Mouse (Mus musculus): Measurements from ENCODE around the gene Usp43. TPM values are rescaled to one million over a fixed set of nuclear protein-coding genes. Genes with fewer than 3 reads are reported as not detected.

Gene Usp43
- polyA plus RNA-seq, 1 experiment from 2014 or later, result 0.60 TPM

DNA sequence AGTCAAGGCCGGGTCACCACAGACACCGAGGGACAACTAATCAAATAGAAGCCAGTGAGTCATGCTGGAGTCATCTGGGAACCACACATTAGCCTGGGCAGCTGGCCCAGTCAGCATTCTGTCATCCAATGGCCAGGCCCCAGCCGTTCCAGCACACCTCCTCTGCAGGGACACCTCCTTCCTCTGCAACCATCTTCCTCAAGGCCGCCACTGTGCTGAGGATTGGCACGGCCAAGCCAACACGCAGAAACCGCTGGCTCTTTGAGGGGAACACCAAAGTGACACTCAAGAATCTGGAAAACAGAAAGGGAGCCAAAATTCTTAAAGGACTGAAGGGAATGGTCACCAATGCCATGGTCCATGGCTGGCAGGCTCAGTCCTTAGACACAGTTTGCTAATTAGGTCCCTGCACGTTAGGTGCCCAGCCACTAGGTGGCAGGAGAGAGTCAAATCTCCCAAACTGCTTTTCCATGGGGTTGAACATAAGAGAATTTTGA, 24.8 kb downstream of the Usp43 start:
- Histone ChIP-seq H3K27ac (ENCODE audit: poor library complexity, severe bottlenecking) (peak overlapping the region; percentile 44; the same call in 1 of the 2 replicates), H3K9me3 (replicated peaks) (no peaks in the 10 kb centered on the region), H3K9ac (no peak overlapping the region), H3K4me2 (no peak overlapping the region; the same call in 1 of the 2 replicates), H3K36me3 (no peaks in the 10 kb centered on the region), H3K27me3 (replicated peaks) (no peaks in the 10 kb centered on the region), H3K4me1 (replicated peaks) (peaks cover 7% of the 10 kb centered on the region), H3K4me3 (no peak overlapping the region)
- peak; percentile 75 for ATAC-seq (ENCODE audit: insufficient number of reproducible peaks, low FRiP score)
- WGBS, result 36% methylated on average over 8 of the region's 8 CpGs

DNA sequence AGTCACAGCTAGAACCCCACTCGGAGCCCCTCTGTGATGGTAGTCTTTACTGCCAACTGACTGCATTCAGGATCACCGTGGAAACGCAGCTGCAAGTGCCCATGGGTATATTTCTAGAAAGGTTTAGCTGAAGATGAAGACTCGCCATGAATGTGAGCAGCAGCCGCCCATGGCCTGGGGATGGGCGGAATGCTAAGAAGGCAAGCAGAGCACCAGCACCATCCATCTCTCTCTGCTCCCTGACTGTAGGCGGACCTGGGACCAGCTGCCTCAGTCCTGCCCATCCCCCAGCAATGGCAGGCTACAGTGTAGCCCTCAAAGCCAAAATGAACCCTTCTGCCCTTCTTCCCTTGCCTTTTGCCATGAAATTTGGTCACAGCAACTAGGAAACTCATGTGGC, 26.3 kb downstream of the Usp43 start:
- Histone ChIP-seq H3K4me2 (no peak overlapping the region), H3K4me3 (no peak overlapping the region), H3K9me3 (replicated peaks) (no peaks in the 10 kb centered on the region), H3K27ac (ENCODE audit: poor library complexity, severe bottlenecking) (no peak overlapping the region), H3K27me3 (replicated peaks) (no peaks in the 10 kb centered on the region), H3K4me1 (replicated peaks) (peaks cover 7% of the 10 kb centered on the region), H3K36me3 (no peaks in the 10 kb centered on the region), H3K9ac (no peak overlapping the region)
- ATAC-seq (ENCODE audit: insufficient number of reproducible peaks, low FRiP score), result no peak
- 77% methylated on average over 7 of the region's 7 CpGs for WGBS

DNA sequence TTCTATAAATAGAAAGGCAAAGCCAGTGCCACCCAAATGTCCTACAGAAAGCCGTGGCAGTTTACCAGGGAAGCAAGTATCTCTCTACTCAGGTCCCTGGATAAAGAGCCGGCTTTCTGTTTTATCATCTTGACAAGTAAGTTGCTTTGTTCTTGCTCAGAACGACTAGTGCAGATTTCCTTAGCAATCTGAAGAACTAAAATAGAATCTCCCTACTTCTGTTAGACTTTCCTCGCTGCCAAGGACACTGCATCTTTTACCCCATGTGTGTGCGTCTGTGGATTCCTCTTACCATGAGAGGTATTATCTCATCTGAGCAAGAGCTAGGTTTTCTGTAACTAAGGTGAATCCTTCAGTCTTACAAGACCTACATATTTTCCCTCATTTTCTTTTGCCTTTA, 33.4 kb downstream of the Usp43 start:
- WGBS, result 36% methylated on average over 5 of the region's 5 CpGs
- Histone ChIP-seq H3K36me3 (no peaks in the 10 kb centered on the region), H3K27ac (ENCODE audit: poor library complexity, severe bottlenecking) (peak overlapping the region; percentile 5; the same call in 1 of the 2 replicates), H3K27me3 (replicated peaks) (no peaks in the 10 kb centered on the region), H3K4me2 (no peak overlapping the region; the same call in 1 of the 2 replicates), H3K9me3 (replicated peaks) (no peaks in the 10 kb centered on the region), H3K4me1 (replicated peaks) (0 out of 2 replicates have a peak, but pooled peaks cover 6% of the 10 kb centered on the region), H3K9ac (no peak overlapping the region), H3K4me3 (no peak overlapping the region)
- no peak for ATAC-seq (ENCODE audit: insufficient number of reproducible peaks, low FRiP score)

DNA sequence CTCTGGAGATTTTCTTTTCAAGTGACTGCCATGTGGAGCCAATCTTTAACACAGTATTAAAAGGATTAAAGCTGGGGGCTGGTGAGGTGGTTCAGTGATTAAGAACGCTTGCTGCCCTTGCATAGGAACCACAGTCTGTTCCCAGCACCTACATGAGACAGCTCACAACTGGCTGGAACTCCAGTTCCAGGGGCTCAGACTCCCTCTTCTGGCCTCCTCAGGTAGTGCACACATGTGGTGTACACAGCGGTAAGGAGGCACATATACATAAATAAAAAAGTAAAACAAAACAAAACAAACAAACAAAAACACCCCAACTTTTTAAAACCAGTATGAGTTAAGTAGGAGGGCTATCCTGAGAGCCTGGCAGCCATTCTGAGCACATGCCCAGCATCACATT, 36.0 kb downstream of the Usp43 start:
- Histone ChIP-seq H3K9ac (no peak overlapping the region), H3K27me3 (replicated peaks) (no peaks in the 10 kb centered on the region)

DNA sequence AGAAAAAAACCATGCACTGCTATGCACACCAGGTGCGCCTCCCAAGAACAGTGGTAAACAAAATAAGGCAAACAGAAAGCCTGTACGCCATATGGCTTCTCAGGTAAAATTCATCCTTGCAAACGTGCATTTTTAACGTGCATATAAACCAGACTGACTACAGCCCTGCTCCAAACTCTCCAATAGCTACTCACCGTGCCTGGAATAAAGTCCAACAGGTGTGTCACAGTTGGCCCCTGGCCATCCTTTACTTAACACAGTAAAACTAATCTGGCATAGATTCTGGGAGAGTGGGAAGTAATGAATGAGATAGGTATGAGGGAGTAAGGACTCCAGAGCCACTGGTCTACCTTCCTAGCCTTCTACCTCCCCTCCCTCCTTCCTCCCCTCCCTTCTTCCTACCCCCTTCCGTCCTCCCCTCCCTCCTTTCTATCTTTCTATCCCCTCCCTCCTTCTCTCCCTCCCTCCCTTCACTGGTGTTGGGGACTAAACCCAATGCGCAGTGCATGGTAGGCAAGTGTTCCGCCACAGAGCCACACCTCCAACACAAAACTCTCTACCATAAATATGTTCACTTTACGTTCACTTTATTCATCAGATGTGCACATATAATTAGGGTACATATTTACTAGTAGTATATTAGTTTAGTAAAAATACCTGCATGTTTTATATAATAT, 56.3 kb downstream of the Usp43 start:
- Histone ChIP-seq H3K36me3 (no peaks in the 10 kb centered on the region), H3K27me3 (replicated peaks) (no peaks in the 10 kb centered on the region)
- 80% methylated on average over 9 of the region's 9 CpGs for WGBS

More for the DNA sequence above, 36.0 kb downstream of the Usp43 start:
- Histone ChIP-seq H3K4me3 (no peak overlapping the region), H3K4me2 (no peak overlapping the region), H3K4me1 (replicated peaks) (0 out of 2 replicates have a peak, but pooled peaks cover 6% of the 10 kb centered on the region), H3K27ac (ENCODE audit: poor library complexity, severe bottlenecking) (no peak overlapping the region), H3K36me3 (no peaks in the 10 kb centered on the region), H3K9me3 (replicated peaks) (no peaks in the 10 kb centered on the region)
- no peak for ATAC-seq (ENCODE audit: insufficient number of reproducible peaks, low FRiP score)
- WGBS, result 89% methylated on average over 2 of the region's 2 CpGs

DNA sequence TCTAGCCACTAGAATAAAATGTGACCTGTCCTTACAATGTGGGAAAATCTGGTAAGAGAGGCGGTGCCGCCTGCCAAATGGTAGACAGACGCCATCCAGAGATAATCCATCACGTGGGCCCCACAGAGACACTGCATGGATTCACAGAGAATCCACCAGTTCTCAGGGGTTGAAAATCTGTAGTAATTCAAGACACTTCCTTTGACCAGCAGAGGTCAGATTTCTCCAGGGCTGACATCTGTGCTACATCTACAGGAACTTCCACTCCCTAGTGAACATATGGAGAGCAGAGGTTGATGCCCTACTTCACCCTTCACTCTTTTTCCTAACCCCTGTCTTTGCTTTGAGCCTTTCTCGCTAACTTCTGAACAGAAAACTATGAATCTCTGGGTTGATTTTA, 56.9 kb downstream of the Usp43 start:
- WGBS, result 59% methylated on average over 5 of the region's 5 CpGs
- Histone ChIP-seq H3K4me3 (no peak overlapping the region), H3K27me3 (replicated peaks) (no peaks in the 10 kb centered on the region), H3K4me1 (replicated peaks) (peaks cover 9% of the 10 kb centered on the region), H3K4me2 (no peak overlapping the region), H3K27ac (ENCODE audit: poor library complexity, severe bottlenecking) (no peak overlapping the region), H3K9ac (no peak overlapping the region), H3K9me3 (replicated peaks) (no peaks in the 10 kb centered on the region), H3K36me3 (no peaks in the 10 kb centered on the region)
- no peak for ATAC-seq (ENCODE audit: insufficient number of reproducible peaks, low FRiP score)

More for the DNA sequence above, 56.3 kb downstream of the Usp43 start:
- no peak overlapping the region for H3K27ac ChIP-seq (ENCODE audit: poor library complexity, severe bottlenecking)
- no peak overlapping the region for H3K4me2 ChIP-seq
- H3K9me3 ChIP-seq (replicated peaks), result no peaks in the 10 kb centered on the region
- no peak overlapping the region for H3K9ac ChIP-seq
- H3K4me1 ChIP-seq (replicated peaks), result peaks cover 9% of the 10 kb centered on the region
- H3K4me3 ChIP-seq, result no peak overlapping the region
- ATAC-seq (ENCODE audit: insufficient number of reproducible peaks, low FRiP score), result no peak

DNA sequence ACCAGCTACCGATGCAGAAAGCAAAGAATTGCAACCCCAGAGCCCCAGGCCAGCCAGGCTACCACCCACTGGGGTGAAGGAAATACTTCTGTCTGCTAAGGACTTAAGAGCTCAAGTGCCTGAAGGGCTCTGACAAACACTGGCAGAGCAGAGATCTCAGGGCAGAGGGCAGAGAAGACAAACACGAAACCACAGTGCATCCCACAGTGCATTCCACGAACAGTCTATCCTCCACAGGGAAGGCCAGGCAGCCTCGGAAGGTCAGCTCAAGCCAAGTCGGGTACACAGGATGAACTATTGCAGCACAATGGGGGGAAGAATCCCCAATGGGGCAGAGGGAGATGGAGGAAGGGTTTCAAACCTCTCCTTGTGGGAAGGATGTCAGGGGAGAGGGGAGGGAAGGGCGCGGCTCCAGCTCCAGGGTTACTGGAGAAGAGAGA, 60.5 kb downstream of the Usp43 start:
- ATAC-seq (ENCODE audit: insufficient number of reproducible peaks, low FRiP score), result no peak
- H3K4me1 ChIP-seq (replicated peaks), result peaks cover 9% of the 10 kb centered on the region
- H3K27ac ChIP-seq (ENCODE audit: poor library complexity, severe bottlenecking), result no peak overlapping the region
- WGBS, result 11% methylated on average over 7 of the region's 7 CpGs
- H3K36me3 ChIP-seq, result no peaks in the 10 kb centered on the region
- peak overlapping the region; percentile 38 for H3K4me2 ChIP-seq
- no peak overlapping the region for H3K4me3 ChIP-seq
- 0 out of 2 replicates have a peak overlapping the region, but pooled peaks have one; percentile 4 for H3K9ac ChIP-seq
- no peaks in the 10 kb centered on the region for H3K27me3 ChIP-seq (replicated peaks)
- H3K9me3 ChIP-seq (replicated peaks), result no peaks in the 10 kb centered on the region

DNA sequence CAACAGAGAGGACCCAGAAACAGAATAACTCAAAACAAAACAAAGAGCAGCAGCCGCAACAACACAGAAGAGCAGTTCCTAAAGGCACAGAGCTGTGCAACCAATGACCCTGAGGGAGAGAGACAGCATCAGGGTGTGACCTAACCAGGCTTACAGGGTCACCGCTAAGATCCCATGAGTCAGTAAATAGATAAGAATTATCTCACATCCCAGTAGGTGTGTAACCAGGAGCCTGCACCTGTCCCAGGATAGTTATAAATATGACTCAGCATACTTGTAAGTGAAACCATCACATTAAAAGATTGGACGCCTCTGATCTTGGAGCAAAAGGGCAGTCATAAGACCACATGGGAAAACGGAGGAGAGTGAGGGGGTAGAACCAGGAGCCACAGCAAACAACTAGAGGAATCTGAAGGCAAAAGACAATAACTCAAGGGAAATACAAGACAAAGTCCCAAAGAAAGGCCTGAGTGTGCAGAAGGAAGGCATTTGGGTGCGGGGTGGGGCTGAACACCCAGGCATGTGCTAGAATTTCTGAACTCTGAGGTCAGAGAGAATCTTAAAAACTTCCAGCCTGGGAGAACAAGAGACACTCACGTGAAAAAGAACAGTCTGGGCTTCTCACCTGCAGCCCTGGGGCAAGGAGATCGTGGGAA, 61.1 kb downstream of the Usp43 start:
- Histone ChIP-seq H3K9me3 (replicated peaks) (no peaks in the 10 kb centered on the region), H3K4me3 (no peak overlapping the region), H3K4me2 (peak overlapping the region; percentile 38; the same call in 1 of the 2 replicates), H3K4me1 (replicated peaks) (peaks cover 9% of the 10 kb centered on the region), H3K27me3 (replicated peaks) (no peaks in the 10 kb centered on the region), H3K36me3 (no peaks in the 10 kb centered on the region), H3K9ac (no peak overlapping the region), H3K27ac (ENCODE audit: poor library complexity, severe bottlenecking) (no peak overlapping the region)
- 59% methylated on average over 7 of the region's 7 CpGs for WGBS
- no peak for ATAC-seq (ENCODE audit: insufficient number of reproducible peaks, low FRiP score)

DNA sequence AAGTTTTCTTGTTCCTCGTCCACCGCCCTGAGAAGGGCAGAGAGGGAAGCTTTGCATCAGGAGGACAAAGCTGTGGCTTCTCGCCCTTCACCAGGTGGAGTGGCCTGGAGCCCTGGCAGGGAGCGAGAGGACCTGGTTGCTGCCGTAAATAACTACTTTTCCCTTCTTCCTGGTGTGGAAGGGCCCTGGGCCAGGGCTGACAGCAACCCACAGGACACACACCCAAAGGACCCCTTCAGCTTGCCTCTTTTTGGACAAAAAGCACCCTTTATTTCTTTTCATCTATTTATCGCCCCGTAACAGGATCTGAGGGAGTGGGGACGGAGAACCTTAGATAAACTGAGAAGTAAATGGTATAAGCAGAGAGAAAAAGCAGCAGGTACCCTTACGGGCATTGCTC, 63.4 kb downstream of the Usp43 start:
- no peak overlapping the region for H3K27ac ChIP-seq (ENCODE audit: poor library complexity, severe bottlenecking)
- no peak for ATAC-seq (ENCODE audit: insufficient number of reproducible peaks, low FRiP score)
- H3K4me3 ChIP-seq, result no peak overlapping the region
- no peak overlapping the region for H3K9ac ChIP-seq
- H3K27me3 ChIP-seq (replicated peaks), result no peaks in the 10 kb centered on the region
- H3K9me3 ChIP-seq (replicated peaks), result no peaks in the 10 kb centered on the region
- H3K4me2 ChIP-seq, result no peak overlapping the region
- 80% methylated on average over 9 of the region's 9 CpGs for WGBS
- no peaks in the 10 kb centered on the region for H3K36me3 ChIP-seq
- peaks cover 9% of the 10 kb centered on the region for H3K4me1 ChIP-seq (replicated peaks)

DNA sequence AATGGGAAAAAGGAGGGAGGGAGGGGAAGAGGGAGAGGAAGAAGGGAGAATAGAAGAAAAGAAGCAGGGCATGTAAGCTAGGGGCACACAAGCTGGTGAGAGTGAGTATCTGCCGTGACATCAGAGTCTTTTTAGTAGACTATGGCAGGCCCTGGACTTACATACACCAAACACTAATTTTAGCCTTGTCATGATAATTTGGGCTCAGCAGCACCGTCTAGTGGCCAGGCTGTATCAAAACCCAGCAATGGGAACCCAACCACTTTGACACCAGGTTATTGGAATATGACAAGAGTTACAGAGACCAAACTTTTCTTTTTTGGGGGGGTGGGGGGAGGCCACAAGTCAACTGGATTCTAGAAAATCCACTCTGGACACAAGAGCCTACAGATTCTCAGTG, 66.9 kb downstream of the Usp43 start:
- no peaks in the 10 kb centered on the region for H3K27me3 ChIP-seq (replicated peaks)
- no peak overlapping the region for H3K4me3 ChIP-seq
- H3K4me2 ChIP-seq, result no peak overlapping the region
- no peak for ATAC-seq (ENCODE audit: insufficient number of reproducible peaks, low FRiP score)
- no peak overlapping the region for H3K27ac ChIP-seq (ENCODE audit: poor library complexity, severe bottlenecking)
- H3K36me3 ChIP-seq, result no peaks in the 10 kb centered on the region
- H3K4me1 ChIP-seq (replicated peaks), result no peaks in the 10 kb centered on the region
- WGBS, result 22% methylated on average over 2 of the region's 2 CpGs
- H3K9ac ChIP-seq, result no peak overlapping the region
- no peaks in the 10 kb centered on the region for H3K9me3 ChIP-seq (replicated peaks)

DNA sequence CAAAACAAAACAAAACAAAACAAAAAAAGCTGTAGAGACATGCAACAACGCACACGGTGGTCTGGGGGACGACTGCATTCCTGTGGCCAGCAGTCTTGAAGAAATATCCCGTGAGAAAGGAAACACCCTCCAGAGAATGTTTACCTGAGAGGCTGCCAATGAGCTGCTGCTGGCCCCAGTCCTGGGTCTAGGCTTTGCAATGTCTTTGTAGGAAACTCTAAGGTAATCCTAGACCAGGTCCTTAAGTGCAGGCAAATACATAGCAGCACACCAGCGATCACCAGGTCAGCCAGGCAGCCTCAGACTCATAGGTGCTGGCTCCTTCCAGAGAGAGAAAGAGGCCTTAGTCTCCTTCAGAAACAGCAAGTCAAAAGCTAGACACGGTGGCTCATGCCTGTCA, 68.0 kb downstream of the Usp43 start:
- Histone ChIP-seq H3K27ac (ENCODE audit: poor library complexity, severe bottlenecking) (no peak overlapping the region), H3K27me3 (replicated peaks) (no peaks in the 10 kb centered on the region), H3K9me3 (replicated peaks) (no peaks in the 10 kb centered on the region), H3K36me3 (no peaks in the 10 kb centered on the region), H3K4me3 (no peak overlapping the region), H3K9ac (no peak overlapping the region), H3K4me1 (replicated peaks) (no peaks in the 10 kb centered on the region), H3K4me2 (no peak overlapping the region)
- no peak for ATAC-seq (ENCODE audit: insufficient number of reproducible peaks, low FRiP score)
- WGBS, result 43% methylated on average over 6 of the region's 6 CpGs

Measured in heart, embryonic 12.5 days (tissue).